Mouse (Mus musculus) ES-Bruce4 (cell line): Measurements from ENCODE around the gene Ccdc73.

ENCODE experiments used
- CTCF ChIP-seq: IDR thresholded peaks from one replicate; pipeline ENCODE4 v1.8.1; 2011; ENCODE audit warnings: low read depth, low read length
- EP300 ChIP-seq: IDR thresholded peaks from 2 replicates; pipeline ENCODE4 v1.6.1; 2011; ENCODE audit warnings: low read depth, low read length; ENCODE audit not compliant: insufficient read depth
- POLR2A ChIP-seq: IDR thresholded peaks from one replicate; pipeline ENCODE4 v1.8.1; 2011; ENCODE audit warnings: low read length; ENCODE audit not compliant: insufficient read depth

GRCm38 (mm10) chr2:104840974-104841373, 26.6 kb upstream of the Ccdc73 start:
- TF ChIP-seq CTCF (no peak), EP300 (no peak), POLR2A (no peak)
